ENCODE assay signal across 8 mouse cellular contexts in genomic region chr5:33019426-33019821, GRCm38 (mm10). TPM values are rescaled to one million over a fixed set of nuclear protein-coding genes. Genes with fewer than 3 reads are reported as not detected.
A peak's percentile ranks its signal among the peaks of the same experiment; 100 is the strongest.
DNase-seq lines count a peak whose midpoint lies in the region; ATAC-seq and TF ChIP-seq lines count a peak whose summit lies in the region.

No protein-coding gene starts in this region.

- no peak for DNase-seq in kidney, postnatal 14 days
- DNase-seq in natural killer cell, adult 2 months (ENCODE audit: low spot score in 2 of 2), result no peak
- DNase-seq in left cerebral cortex, postnatal 10 days (ENCODE audit: extremely low spot score in 1 of 2, low spot score in 2 of 2), result no peak

- H3K27me3 ChIP-seq in kidney, embryonic 16.5 days (ENCODE audit: insufficient read depth, low read length), result no peaks in the 10 kb centered on the region
- H3K27me3 ChIP-seq in hindbrain, embryonic 12.5 days, result no peaks in the 10 kb centered on the region
- H3K27me3 ChIP-seq in midbrain, embryonic 12.5 days, result no peaks in the 10 kb centered on the region

- H3K9ac ChIP-seq in kidney, embryonic 16.5 days (replicated peaks; ENCODE audit: low read length), result peak overlapping the region; percentile 96
- peak overlapping the region; percentile 98 for H3K9ac ChIP-seq in hindbrain, embryonic 12.5 days
- peak overlapping the region; percentile 96 for H3K9ac ChIP-seq in midbrain, embryonic 12.5 days (replicated peaks)

- peaks cover 28% of the 10 kb centered on the region for H3K4me1 ChIP-seq in kidney, embryonic 16.5 days (ENCODE audit: insufficient read depth, low read length)
- peaks cover 34% of the 10 kb centered on the region for H3K4me1 ChIP-seq in bone marrow macrophage, adult 2 months (ENCODE audit: control insufficient read depth, insufficient read depth, low read length)
- H3K4me1 ChIP-seq in hindbrain, embryonic 12.5 days, result peaks cover 45% of the 10 kb centered on the region
- peaks cover 29% of the 10 kb centered on the region for H3K4me1 ChIP-seq in midbrain, embryonic 12.5 days

- H3K4me3 ChIP-seq in kidney, embryonic 16.5 days (ENCODE audit: low read length), result peak overlapping the region; percentile 83
- peak overlapping the region; percentile 90 for H3K4me3 ChIP-seq in bone marrow macrophage, adult 2 months (ENCODE audit: insufficient read depth, low read length)
- peak overlapping the region; percentile 92 for H3K4me3 ChIP-seq in hindbrain, embryonic 12.5 days
- peak overlapping the region; percentile 93 for H3K4me3 ChIP-seq in midbrain, embryonic 12.5 days

- 0 out of 2 replicates have a peak, but pooled peaks have one; percentile 9 for TF ChIP-seq CTCF in bone marrow macrophage, adult 2 months (IDR thresholded peaks at IDR 0.05; ENCODE audit: low read depth, low read length)

- intact Hi-C loops in left cerebral cortex, postnatal 10 days (cut with DNase I), result no loop called here

- H3K27ac ChIP-seq in kidney, embryonic 16.5 days (ENCODE audit: low read length), result peak overlapping the region; percentile 99
- peak overlapping the region; percentile 94 for H3K27ac ChIP-seq in bone marrow macrophage, adult 2 months (ENCODE audit: insufficient read depth, low read depth, low read length)
- H3K27ac ChIP-seq in hindbrain, embryonic 12.5 days, result peak overlapping the region; percentile 100
- peak overlapping the region; percentile 100 for H3K27ac ChIP-seq in midbrain, embryonic 12.5 days (replicated peaks)

- no peaks in the 10 kb centered on the region for H3K9me3 ChIP-seq in kidney, embryonic 16.5 days (ENCODE audit: low read length)
- no peaks in the 10 kb centered on the region for H3K9me3 ChIP-seq in hindbrain, embryonic 12.5 days (replicated peaks)
- H3K9me3 ChIP-seq in midbrain, embryonic 12.5 days, result no peaks in the 10 kb centered on the region

- no peak for TF ChIP-seq POLR2A in bone marrow macrophage, adult 2 months (IDR thresholded peaks at IDR 0.05; ENCODE audit: borderline replicate concordance, low read depth, low read length)

- ATAC-seq in kidney, embryonic 16.5 days (ENCODE audit: low FRiP score, low TSS enrichment), result no peak
- no peak for ATAC-seq in hindbrain, embryonic 12.5 days (ENCODE audit: low FRiP score)
- ATAC-seq in midbrain, embryonic 12.5 days (ENCODE audit: low FRiP score, low read depth), result no peak
- ATAC-seq in granulocyte monocyte progenitor cell, adult 5-6 weeks (replicated peaks; ENCODE audit: poor library complexity, severe bottlenecking), result no peak

- H3K36me3 ChIP-seq in kidney, embryonic 16.5 days (ENCODE audit: insufficient read depth, low read length), result peaks cover 11% of the 10 kb centered on the region; the same call in 1 of the 2 replicates
- H3K36me3 ChIP-seq in hindbrain, embryonic 12.5 days, result peaks cover 9% of the 10 kb centered on the region
- peaks cover 10% of the 10 kb centered on the region for H3K36me3 ChIP-seq in midbrain, embryonic 12.5 days

- H3K4me2 ChIP-seq in kidney, embryonic 16.5 days (replicated peaks; ENCODE audit: low read depth, low read length), result peak overlapping the region; percentile 66
- H3K4me2 ChIP-seq in hindbrain, embryonic 12.5 days (replicated peaks), result peak overlapping the region; percentile 74
- H3K4me2 ChIP-seq in midbrain, embryonic 12.5 days (replicated peaks), result peak overlapping the region; percentile 90

- 0% methylated on average over 12 of the region's 12 CpGs for WGBS in kidney, embryonic 16.5 days
- WGBS in hindbrain, embryonic 12.5 days, result 0% methylated on average over 12 of the region's 12 CpGs
- WGBS in midbrain, embryonic 12.5 days, result 0% methylated on average over 12 of the region's 12 CpGs

RNA-seq across cellular contexts. Expression of gene Ywhah, which starts 0.8 kb away (rescaled TPM):
- polyA plus RNA-seq in kidney, embryonic 16.5 days (2015; fragmentation: Nextera tagmentation; extraction: Ambion mirVana), result 369 and 385 TPM in 2 replicates
- 452 and 507 TPM in 2 replicates for polyA plus RNA-seq in bone marrow macrophage, adult 2 months (2012; ENCODE audit: insufficient read depth, insufficient read length, missing spikeins)
- 461 and 499 TPM in 2 replicates for polyA plus RNA-seq in hindbrain, embryonic 12.5 days (2016; fragmentation: Nextera tagmentation; extraction: Ambion mirVana)
- 435 and 440 TPM in 2 replicates for polyA plus RNA-seq in midbrain, embryonic 12.5 days (2016; fragmentation: Nextera tagmentation; extraction: Ambion mirVana)
- total RNA-seq in granulocyte monocyte progenitor cell, adult 5-6 weeks (2014; fragmentation: Nextera tagmentation), result 285 and 301 TPM in 2 replicates
- total RNA-seq in granulocyte monocyte progenitor cell, adult 5-6 weeks (2017), result 123 and 125 TPM in 2 replicates
- 1,000 to 10,000 TPM in 1 of 2 experiments, 100 to 1,000 TPM in 1; 996 to 1,031 TPM for total RNA-seq in left cerebral cortex, postnatal 10 days (2021)
